ENCODE assay signal across 18 mouse cellular contexts in genomic region chr4:57068397-57068796, GRCm38 (mm10).
DNase-seq lines count a peak whose midpoint lies in the region; ATAC-seq and TF ChIP-seq lines count a peak whose summit lies in the region.
"Had no signal": no experiment of that assay in that cellular context is flagged by ENCODE, and none has a peak within 500 bp of the region (broad histone marks: within the 10 kb centered on the region; RNA-seq: fewer than 3 reads in every experiment).

No protein-coding gene starts in this region.

- WGBS in embryonic facial prominence, embryonic 13.5 days = 21% methylated on average over 7 of the region's 7 CpGs
- 74% methylated on average over 7 of the region's 7 CpGs for WGBS in embryonic facial prominence, embryonic 10.5 days
- WGBS in lung, postnatal 0 days = 31% methylated on average over 7 of the region's 7 CpGs
- 36% methylated on average over 6 of the region's 7 CpGs for WGBS in embryonic facial prominence, embryonic 14.5 days
- WGBS in stomach, postnatal 0 days = 29% methylated on average over 7 of the region's 7 CpGs

- peak overlapping the region; percentile 14 for H3K27ac ChIP-seq in embryonic facial prominence, embryonic 13.5 days
- no peak overlapping the region for H3K27ac ChIP-seq in embryonic facial prominence, embryonic 10.5 days (replicated peaks)
- no peak overlapping the region; the same call in 1 of the 2 replicates for H3K27ac ChIP-seq in lung, postnatal 0 days (ENCODE audit: low read length)
- H3K27ac ChIP-seq in embryonic facial prominence, embryonic 14.5 days (replicated peaks; ENCODE audit: low read depth, low read length) = peak overlapping the region; percentile 49; the same call in 1 of the 2 replicates
- H3K27ac ChIP-seq in stomach, postnatal 0 days (replicated peaks) = peak overlapping the region; percentile 18; the same call in 1 of the 2 replicates
- H3K27ac ChIP-seq: forebrain, embryonic 12.5 days; heart, embryonic 13.5 days; hindbrain, embryonic 12.5 days had no signal

- H3K4me2 ChIP-seq in embryonic facial prominence, embryonic 13.5 days = peak overlapping the region; percentile 34
- H3K4me2 ChIP-seq in lung, postnatal 0 days (replicated peaks; ENCODE audit: low read depth, low read length) = 0 out of 2 replicates have a peak overlapping the region, but pooled peaks have one; percentile 2
- no peak overlapping the region for H3K4me2 ChIP-seq in embryonic facial prominence, embryonic 14.5 days (ENCODE audit: low read depth, low read length)
- H3K4me2 ChIP-seq in stomach, postnatal 0 days (replicated peaks; ENCODE audit: low read depth) = no peak overlapping the region
- H3K4me2 ChIP-seq: forebrain, embryonic 12.5 days; heart, embryonic 13.5 days; hindbrain, embryonic 12.5 days had no signal

- no peak for DNase-seq in embryonic facial prominence, embryonic 10.5 days (ENCODE audit: low spot score)
- peak; percentile 51 for DNase-seq in lung, postnatal 0 days (ENCODE audit: low spot score)
- DNase-seq in lung, postnatal 10 days = no peak
- DNase-seq in embryonic facial prominence, embryonic 14.5 days (ENCODE audit: low spot score) = peak; percentile 86
- no peak for DNase-seq in stomach, postnatal 0 days (ENCODE audit: low spot score)
- DNase-seq in gastrocnemius, postnatal 25 days = no peak
- DNase-seq: adrenal gland, postnatal 10 days; cerebellum, adult 11 months; cerebellum, adult 8-10 months; cerebellum, postnatal 14 days; gastrocnemius, postnatal 14 days; heart, postnatal 36 days had no signal

- H3K9ac ChIP-seq in embryonic facial prominence, embryonic 13.5 days = no peak overlapping the region
- H3K9ac ChIP-seq in lung, postnatal 0 days (replicated peaks; ENCODE audit: low read depth) = no peak overlapping the region
- H3K9ac ChIP-seq in embryonic facial prominence, embryonic 14.5 days (ENCODE audit: low read depth, low read length) = no peak overlapping the region
- no peak overlapping the region for H3K9ac ChIP-seq in stomach, postnatal 0 days (ENCODE audit: low read length)
- H3K9ac ChIP-seq: forebrain, embryonic 12.5 days; heart, embryonic 13.5 days; hindbrain, embryonic 12.5 days had no signal

- no peaks in the 10 kb centered on the region for H3K27me3 ChIP-seq in embryonic facial prominence, embryonic 13.5 days
- H3K27me3 ChIP-seq in embryonic facial prominence, embryonic 10.5 days (replicated peaks; ENCODE audit: low read depth, poor library complexity, severe bottlenecking) = 0 out of 2 replicates have a peak, but pooled peaks cover 3% of the 10 kb centered on the region
- H3K27me3 ChIP-seq in lung, postnatal 0 days (replicated peaks; ENCODE audit: insufficient read depth, low read length) = 0 out of 2 replicates have a peak, but pooled peaks cover 3% of the 10 kb centered on the region
- no peaks in the 10 kb centered on the region for H3K27me3 ChIP-seq in embryonic facial prominence, embryonic 14.5 days (replicated peaks; ENCODE audit: control insufficient read depth, insufficient read depth, low read length)
- no peaks in the 10 kb centered on the region for H3K27me3 ChIP-seq in stomach, postnatal 0 days (ENCODE audit: control insufficient read depth, insufficient read depth, low read length)
- H3K27me3 ChIP-seq: hindbrain, embryonic 12.5 days had no signal

- no peak for TF ChIP-seq EP300 in lung, postnatal 0 days (IDR thresholded peaks at IDR 0.05)
- TF ChIP-seq EP300 in stomach, postnatal 0 days (optimal IDR thresholded peaks at IDR 0.05) = no peak

- TF ChIP-seq CTCF in lung, postnatal 0 days (IDR thresholded peaks at IDR 0.05) = no peak
- TF ChIP-seq CTCF in stomach, postnatal 0 days (IDR thresholded peaks at IDR 0.05; ENCODE audit: low read depth) = no peak

- H3K9me3 ChIP-seq in embryonic facial prominence, embryonic 13.5 days = no peaks in the 10 kb centered on the region
- H3K9me3 ChIP-seq in embryonic facial prominence, embryonic 10.5 days = no peaks in the 10 kb centered on the region
- H3K9me3 ChIP-seq in lung, postnatal 0 days (ENCODE audit: low read length) = no peaks in the 10 kb centered on the region
- H3K9me3 ChIP-seq in embryonic facial prominence, embryonic 14.5 days (ENCODE audit: control insufficient read depth, low read length) = no peaks in the 10 kb centered on the region
- no peaks in the 10 kb centered on the region for H3K9me3 ChIP-seq in stomach, postnatal 0 days (ENCODE audit: control insufficient read depth, low read length)
- H3K9me3 ChIP-seq: forebrain, embryonic 12.5 days; heart, embryonic 13.5 days; hindbrain, embryonic 12.5 days had no signal

- H3K4me3 ChIP-seq in embryonic facial prominence, embryonic 13.5 days = no peak overlapping the region
- no peak overlapping the region for H3K4me3 ChIP-seq in embryonic facial prominence, embryonic 10.5 days
- H3K4me3 ChIP-seq in lung, postnatal 0 days (ENCODE audit: low read depth, low read length) = no peak overlapping the region
- H3K4me3 ChIP-seq in embryonic facial prominence, embryonic 14.5 days (ENCODE audit: low read depth, low read length) = no peak overlapping the region
- H3K4me3 ChIP-seq in stomach, postnatal 0 days (ENCODE audit: low read depth, low read length) = no peak overlapping the region
- H3K4me3 ChIP-seq: forebrain, embryonic 12.5 days; heart, embryonic 13.5 days; hindbrain, embryonic 12.5 days had no signal

- no peak for ATAC-seq in embryonic facial prominence, embryonic 13.5 days (ENCODE audit: insufficient number of reproducible peaks, insufficient read depth, low FRiP score, low TSS enrichment, low read depth)
- ATAC-seq in lung, postnatal 0 days = peak; percentile 39
- ATAC-seq in embryonic facial prominence, embryonic 14.5 days (ENCODE audit: low read depth) = peak; percentile 60
- no peak for ATAC-seq in stomach, postnatal 0 days (ENCODE audit: low FRiP score, low TSS enrichment)
- ATAC-seq: forebrain, embryonic 16.5 days; hindbrain, embryonic 16.5 days had no signal

- H3K36me3 ChIP-seq in embryonic facial prominence, embryonic 13.5 days = no peaks in the 10 kb centered on the region
- H3K36me3 ChIP-seq in embryonic facial prominence, embryonic 10.5 days (replicated peaks) = no peaks in the 10 kb centered on the region
- no peaks in the 10 kb centered on the region for H3K36me3 ChIP-seq in lung, postnatal 0 days (ENCODE audit: insufficient read depth, low read length)
- H3K36me3 ChIP-seq in embryonic facial prominence, embryonic 14.5 days (ENCODE audit: control insufficient read depth, insufficient read depth, low read length) = no peaks in the 10 kb centered on the region
- no peaks in the 10 kb centered on the region for H3K36me3 ChIP-seq in stomach, postnatal 0 days (ENCODE audit: control insufficient read depth, insufficient read depth, low read length)
- H3K36me3 ChIP-seq: forebrain, embryonic 12.5 days; heart, embryonic 13.5 days; hindbrain, embryonic 12.5 days had no signal

- peaks cover 45% of the 10 kb centered on the region for H3K4me1 ChIP-seq in embryonic facial prominence, embryonic 13.5 days
- peaks cover 34% of the 10 kb centered on the region for H3K4me1 ChIP-seq in embryonic facial prominence, embryonic 10.5 days
- H3K4me1 ChIP-seq in lung, postnatal 0 days (ENCODE audit: insufficient read depth, low read depth, low read length) = no peaks in the 10 kb centered on the region
- H3K4me1 ChIP-seq in embryonic facial prominence, embryonic 14.5 days (ENCODE audit: control insufficient read depth, insufficient read depth, low read length) = peaks cover 9% of the 10 kb centered on the region; the same call in 1 of the 2 replicates
- H3K4me1 ChIP-seq in stomach, postnatal 0 days (replicated peaks; ENCODE audit: control insufficient read depth, insufficient read depth) = no peaks in the 10 kb centered on the region

Comparison
In these comparisons a context has a peak if more than half of its experiments do, and no peak if none do; other contexts are left out.
1. ATAC-seq: peak in lung, postnatal 0 days (single experiment) and embryonic facial prominence, embryonic 14.5 days (single experiment); none in embryonic facial prominence, embryonic 13.5 days (single experiment) and stomach, postnatal 0 days (single experiment).
2. H3K27ac ChIP-seq: peak in embryonic facial prominence, embryonic 13.5 days (single experiment), embryonic facial prominence, embryonic 14.5 days (single experiment) and stomach, postnatal 0 days (single experiment); none in embryonic facial prominence, embryonic 10.5 days (single experiment) and lung, postnatal 0 days (single experiment).
3. H3K4me2 ChIP-seq: peak in embryonic facial prominence, embryonic 13.5 days (single experiment) and lung, postnatal 0 days (single experiment); none in embryonic facial prominence, embryonic 14.5 days (single experiment) and stomach, postnatal 0 days (single experiment).
4. DNase-seq: peak in lung, postnatal 0 days (single experiment) and embryonic facial prominence, embryonic 14.5 days (single experiment); none in embryonic facial prominence, embryonic 10.5 days (single experiment), lung, postnatal 10 days (single experiment), stomach, postnatal 0 days (single experiment) and gastrocnemius, postnatal 25 days (single experiment).